Mouse (Mus musculus): ENCODE results near the gene Ptpdc1.

GRCm38 (mm10) chr13:48587354-48587753 is 38.1 kb downstream of the Ptpdc1 start:
- TF ChIP-seq CTCF (IDR thresholded peaks at IDR 0.05), result no peak
- no peak for TF ChIP-seq EP300 (IDR thresholded peaks at IDR 0.05; ENCODE audit: insufficient read depth, low read depth, low read length)
- no peak for TF ChIP-seq POLR2A (IDR thresholded peaks at IDR 0.05; ENCODE audit: insufficient read depth, low read depth, low read length)

Data from heart, adult 2 months (tissue).